Mouse (Mus musculus) midbrain, embryonic 12.5 days (tissue): ENCODE measurements around the gene Rps25. TPM values are rescaled to one million over a fixed set of nuclear protein-coding genes. Genes with fewer than 3 reads are reported as not detected.
"Not testable (repeated sequence)": the region's sequence is repeated elsewhere in the genome, so short reads cannot be mapped to it uniquely, and the experiment has no call there.

ENCODE experiments used
- ATAC-seq: fragments of 200-750 bp; cut with Nextera tagmentation; 2 replicates; pipeline ENCODE4 v1.8.0; 2017; ENCODE audit warnings: low read depth, moderate TSS enrichment, moderate library complexity; ENCODE audit not compliant: low FRiP score
- H3K27ac ChIP-seq: fragments of 300-500 bp; sonication (generic); replicated peaks from 2 replicates; pipeline ENCODE4 v1.5.1; 2016; ENCODE audit warnings: mild to moderate bottlenecking
- H3K27me3 ChIP-seq: fragments of 300-500 bp; sonication (generic); 2 replicates; pipeline ENCODE4 v1.6.1; 2016; ENCODE audit warnings: mild to moderate bottlenecking
- H3K36me3 ChIP-seq: fragments of 300-500 bp; sonication (generic); 2 replicates; pipeline ENCODE4 v1.6.1; 2016
- H3K4me1 ChIP-seq: fragments of 300-500 bp; sonication (generic); 2 replicates; pipeline ENCODE4 v1.6.1; 2016
- H3K4me2 ChIP-seq: fragments of 300-500 bp; sonication (generic); replicated peaks from 2 replicates; pipeline ENCODE4 v1.6.1; 2016; ENCODE audit warnings: mild to moderate bottlenecking, moderate library complexity
- H3K4me3 ChIP-seq: fragments of 300-500 bp; sonication (generic); 2 replicates; pipeline ENCODE4 v1.5.1; 2016; ENCODE audit warnings: mild to moderate bottlenecking
- H3K9ac ChIP-seq: fragments of 300-500 bp; sonication (generic); replicated peaks from 2 replicates; pipeline ENCODE4 v1.6.1; 2016; ENCODE audit warnings: mild to moderate bottlenecking, moderate library complexity
- H3K9me3 ChIP-seq: fragments of 300-500 bp; sonication (generic); 2 replicates; pipeline ENCODE4 v1.6.1; 2016; ENCODE audit warnings: mild to moderate bottlenecking
- WGBS: fragments of 180-500 bp; shearing (Covaris S2); methylation state at CpG from one replicate; pipeline ENCODE4 v1.1.7; 2016; 5-methylcytosine and 5-hydroxymethylcytosine counted together
- polyA plus RNA-seq: library from polyadenylated mRNA; unstranded; fragments of >200 nt; fragmentation: Nextera tagmentation; extraction: Ambion mirVana; gene quantifications from 2 replicates; pipeline ENCODE4 v1.2.1, GENCODE M21; 2016

Gene Rps25
- polyA plus RNA-seq, 1 experiment from 2014 or later = 1,381 TPM

DNA sequence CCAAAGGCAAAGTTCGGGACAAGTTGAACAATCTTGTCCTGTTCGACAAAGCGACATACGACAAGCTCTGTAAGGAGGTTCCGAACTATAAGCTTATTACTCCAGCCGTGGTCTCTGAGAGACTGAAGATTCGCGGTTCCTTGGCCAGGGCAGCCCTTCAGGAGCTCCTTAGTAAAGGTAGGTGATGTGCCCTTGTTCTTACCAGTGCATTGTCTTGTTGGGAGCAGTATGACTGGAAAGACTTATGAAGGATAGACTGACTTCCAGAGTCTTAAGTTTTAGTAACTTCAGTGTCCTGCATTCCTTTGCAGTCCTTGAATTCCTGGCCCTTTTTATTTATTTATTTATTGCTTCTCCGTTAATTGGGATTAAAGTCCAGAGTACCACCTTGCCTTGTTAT lies 1.8 kb downstream of the Rps25 start:
- Histone ChIP-seq H3K4me3 (peak overlapping the region; percentile 81), H3K4me2 (peak overlapping the region; percentile 80), H3K36me3 (peaks cover 68% of the 10 kb centered on the region), H3K9ac (peak overlapping the region; percentile 81), H3K4me1 (peaks cover 20% of the 10 kb centered on the region)
- 80% methylated on average over 9 of the region's 9 CpGs for WGBS
- H3K9me3 ChIP-seq, ATAC-seq, H3K27ac ChIP-seq, H3K27me3 ChIP-seq: not testable (repeated sequence)

GRCm38 (mm10) chr9:44410647-44411336 lies 3.9 kb downstream of the Rps25 start:
- H3K9ac ChIP-seq = no peak overlapping the region
- ATAC-seq = no peak
- peaks cover 63% of the 10 kb centered on the region for H3K36me3 ChIP-seq
- no peaks in the 10 kb centered on the region for H3K27me3 ChIP-seq
- 90% methylated on average over 2 of the region's 2 CpGs for WGBS
- no peak overlapping the region for H3K4me3 ChIP-seq
- H3K27ac ChIP-seq = no peak overlapping the region
- H3K9me3 ChIP-seq = no peaks in the 10 kb centered on the region
- no peak overlapping the region for H3K4me2 ChIP-seq
- H3K4me1 ChIP-seq = peaks cover 16% of the 10 kb centered on the region

DNA sequence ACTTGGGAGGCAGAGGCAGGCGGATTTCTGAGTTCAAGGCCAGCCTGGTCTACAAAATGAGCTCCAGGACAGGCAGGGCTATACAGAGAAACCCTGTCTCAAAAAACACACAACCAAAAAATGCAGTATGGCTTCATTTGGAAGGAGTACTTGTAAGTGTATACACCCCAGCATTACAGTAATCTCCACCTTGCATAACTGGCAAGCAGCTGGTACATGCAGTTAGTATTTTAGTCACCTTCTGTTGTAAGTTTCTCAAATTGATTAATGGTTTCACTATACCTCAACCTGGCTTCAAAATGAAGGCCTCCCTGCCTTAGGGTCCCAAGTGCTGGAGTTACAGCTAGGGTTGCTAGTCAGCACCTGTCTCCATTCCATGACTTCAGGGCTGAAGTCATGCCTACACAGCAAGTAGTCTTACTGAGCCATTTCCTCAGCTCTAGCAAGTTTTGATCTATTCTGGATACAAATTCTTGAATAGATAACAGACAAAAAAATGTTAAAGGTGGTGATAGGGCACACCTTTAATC lies 4.7 kb downstream of the Rps25 start:
- H3K4me1 ChIP-seq = peaks cover 10% of the 10 kb centered on the region
- no peak for ATAC-seq
- H3K9me3 ChIP-seq = no peaks in the 10 kb centered on the region
- no peak overlapping the region for H3K27ac ChIP-seq
- H3K9ac ChIP-seq = no peak overlapping the region
- no peaks in the 10 kb centered on the region for H3K27me3 ChIP-seq
- H3K4me3 ChIP-seq = no peak overlapping the region
- H3K36me3 ChIP-seq = peaks cover 68% of the 10 kb centered on the region
- 87% methylated on average over 1 of the region's 1 CpGs for WGBS
- no peak overlapping the region for H3K4me2 ChIP-seq

- H3K36me3 ChIP-seq = peaks cover 68% of the 10 kb centered on the region
- H3K4me2 ChIP-seq = no peak overlapping the region
- WGBS = 87% methylated on average over 4 of the region's 4 CpGs
- no peak for ATAC-seq
- H3K4me3 ChIP-seq = no peak overlapping the region
- H3K27ac ChIP-seq = no peak overlapping the region
- H3K9me3 ChIP-seq = no peaks in the 10 kb centered on the region
- no peaks in the 10 kb centered on the region for H3K27me3 ChIP-seq
- peaks cover 14% of the 10 kb centered on the region for H3K4me1 ChIP-seq
- no peak overlapping the region for H3K9ac ChIP-seq
These were observed 5.4 kb downstream of the Rps25 start for GRCm38 (mm10) chr9:44412306-44412705.

- WGBS = 81% methylated on average over 2 of the region's 2 CpGs
These were observed 5.8 kb downstream of the Rps25 start for GRCm38 (mm10) chr9:44412781-44413180.

DNA sequence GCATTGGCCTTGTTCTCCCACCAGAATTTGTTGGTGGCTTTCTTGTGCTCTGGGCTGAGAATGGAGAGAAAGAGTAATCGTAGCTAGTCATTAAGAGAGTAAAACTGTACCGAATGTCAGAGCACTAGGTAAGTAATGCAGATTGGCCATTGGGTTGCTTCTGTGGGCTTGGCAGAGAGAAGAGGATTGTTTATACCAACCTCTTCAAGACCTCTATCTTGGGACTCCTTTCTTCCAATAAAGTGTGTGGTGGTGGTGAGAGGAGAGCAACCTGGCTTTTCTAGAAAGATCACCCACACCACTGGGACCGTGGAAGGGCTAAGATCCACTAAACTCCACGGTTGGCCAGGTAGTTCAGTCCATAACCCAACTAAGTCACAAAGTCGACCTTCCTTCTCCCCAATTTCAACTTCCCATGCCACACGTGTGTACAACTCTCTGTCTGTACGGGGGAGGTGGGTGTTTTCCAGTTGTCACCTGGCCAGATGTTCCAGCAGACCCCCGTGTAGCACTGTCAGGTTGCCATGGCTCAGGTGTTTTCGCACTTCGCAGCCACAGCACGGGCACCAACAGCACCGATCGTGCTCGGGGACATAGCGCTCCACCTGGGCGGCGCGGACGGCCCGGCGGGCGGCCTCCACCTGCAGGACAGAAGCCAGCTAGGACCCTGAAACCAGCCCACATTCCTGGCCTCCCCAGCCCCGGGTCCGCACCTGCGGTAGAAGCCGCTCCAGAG lies 10.4 kb downstream of the Rps25 start:
- WGBS = 9% methylated on average over 26 of the region's 26 CpGs
- peak overlapping the region; percentile 84 for H3K4me3 ChIP-seq
- no peaks in the 10 kb centered on the region for H3K27me3 ChIP-seq
- peak overlapping the region; percentile 87 for H3K9ac ChIP-seq
- H3K4me2 ChIP-seq = peak overlapping the region; percentile 94
- no peaks in the 10 kb centered on the region for H3K9me3 ChIP-seq
- ATAC-seq = peak; percentile 75; the same call in 1 of the 2 replicates
- peak overlapping the region; percentile 80; the same call in 1 of the 2 replicates for H3K27ac ChIP-seq
- H3K4me1 ChIP-seq = peaks cover 8% of the 10 kb centered on the region
- peaks cover 33% of the 10 kb centered on the region for H3K36me3 ChIP-seq

More at GRCm38 (mm10) chr9:44412781-44413180, 5.8 kb downstream of the Rps25 start:
- no peaks in the 10 kb centered on the region for H3K9me3 ChIP-seq
- ATAC-seq = no peak
- H3K4me1 ChIP-seq = peaks cover 19% of the 10 kb centered on the region
- H3K27me3 ChIP-seq = no peaks in the 10 kb centered on the region
- no peak overlapping the region for H3K4me3 ChIP-seq
- H3K27ac ChIP-seq = no peak overlapping the region
- peaks cover 68% of the 10 kb centered on the region for H3K36me3 ChIP-seq
- no peak overlapping the region for H3K4me2 ChIP-seq
- no peak overlapping the region for H3K9ac ChIP-seq

DNA sequence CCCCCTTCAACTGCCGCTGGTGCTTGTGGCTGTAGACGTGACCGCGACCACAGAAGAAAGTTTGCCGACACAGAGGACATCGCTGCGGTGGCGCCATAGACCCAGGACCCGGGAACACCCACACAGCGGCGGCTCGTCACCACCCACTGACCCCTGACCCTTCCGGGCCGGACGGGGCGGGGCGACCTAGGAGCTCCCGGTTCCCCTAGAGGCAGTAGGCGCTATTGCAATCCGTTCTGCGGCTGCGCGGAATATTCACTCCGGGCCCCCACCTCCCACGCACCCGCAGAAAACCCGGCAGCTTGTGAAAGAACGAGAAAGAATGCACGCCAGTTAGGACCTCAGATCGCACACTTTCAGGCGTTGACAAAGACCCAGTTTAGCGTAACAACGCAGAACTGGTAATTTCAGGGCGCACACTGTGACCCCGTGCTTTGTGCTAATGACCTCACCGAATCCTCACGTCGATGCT lies 11.0 kb downstream of the Rps25 start:
- Histone ChIP-seq H3K4me3 (peak overlapping the region; percentile 84), H3K4me2 (peak overlapping the region; percentile 94), H3K4me1 (peaks cover 8% of the 10 kb centered on the region), H3K27ac (peak overlapping the region; percentile 80), H3K9me3 (no peaks in the 10 kb centered on the region), H3K27me3 (no peaks in the 10 kb centered on the region), H3K9ac (peak overlapping the region; percentile 87), H3K36me3 (peaks cover 28% of the 10 kb centered on the region)
- under 1% methylated on average over 38 of the region's 38 CpGs for WGBS
- ATAC-seq = peak; percentile 88

DNA sequence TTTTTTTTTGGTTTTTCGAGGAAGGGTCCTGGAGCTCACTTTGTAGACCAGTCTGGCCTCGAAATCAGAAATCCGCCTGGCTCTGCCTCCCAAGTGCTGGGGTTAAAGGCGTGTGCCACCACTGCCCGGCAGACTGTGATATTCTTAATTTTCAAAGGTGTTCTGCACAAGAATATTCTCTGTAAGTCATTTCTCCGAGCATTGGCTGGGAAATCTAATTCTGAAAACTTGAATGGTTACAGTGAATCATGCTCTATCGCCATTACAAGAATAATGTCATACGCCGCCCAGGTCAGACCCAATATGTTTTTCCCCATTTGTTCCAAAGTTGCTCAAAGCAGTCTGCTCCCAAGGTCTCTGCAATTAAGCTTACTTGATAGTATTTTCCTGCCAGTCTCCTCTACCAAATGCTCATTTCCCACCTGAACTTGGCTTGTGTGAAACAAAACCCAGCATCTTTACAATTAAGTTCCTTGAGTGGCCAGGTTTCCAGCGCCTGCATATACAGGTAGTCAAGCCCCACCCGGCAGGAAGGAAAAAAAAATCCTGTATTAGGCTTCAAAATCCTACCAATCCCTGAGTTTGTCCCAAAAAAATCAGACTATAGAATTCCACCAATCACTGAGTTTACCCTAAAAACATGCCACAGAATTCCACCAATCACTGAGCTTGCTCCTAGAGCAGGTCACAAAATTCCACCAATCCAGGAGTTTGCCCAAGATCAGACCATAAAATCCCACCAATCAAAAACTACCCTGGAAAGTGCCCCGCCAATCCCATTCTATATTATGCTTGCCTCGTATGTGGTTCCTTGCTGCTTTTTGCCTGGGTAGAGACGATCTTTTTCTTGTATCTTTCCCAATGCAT lies 11.8 kb downstream of the Rps25 start, which contains the start of gene Ccdc84:
Gene Ccdc84 (minus strand): TSS at position 51 of the 867 bp plus-strand sequence.
- Histone ChIP-seq H3K4me1 (peaks cover 8% of the 10 kb centered on the region), H3K4me2 (peak within 1 kb of the TSS; percentile 94), H3K27ac (peak within 1 kb of the TSS; percentile 80), H3K4me3 (peak within 1 kb of the TSS; percentile 84), H3K9me3 (no peaks in the 10 kb centered on the region), H3K27me3 (no peaks in the 10 kb centered on the region), H3K36me3 (0 out of 2 replicates have a peak, but pooled peaks cover 20% of the 10 kb centered on the region), H3K9ac (peak within 1 kb of the TSS; percentile 87)
- WGBS = 81% methylated on average over 14 of the region's 14 CpGs
- no peak for ATAC-seq

DNA sequence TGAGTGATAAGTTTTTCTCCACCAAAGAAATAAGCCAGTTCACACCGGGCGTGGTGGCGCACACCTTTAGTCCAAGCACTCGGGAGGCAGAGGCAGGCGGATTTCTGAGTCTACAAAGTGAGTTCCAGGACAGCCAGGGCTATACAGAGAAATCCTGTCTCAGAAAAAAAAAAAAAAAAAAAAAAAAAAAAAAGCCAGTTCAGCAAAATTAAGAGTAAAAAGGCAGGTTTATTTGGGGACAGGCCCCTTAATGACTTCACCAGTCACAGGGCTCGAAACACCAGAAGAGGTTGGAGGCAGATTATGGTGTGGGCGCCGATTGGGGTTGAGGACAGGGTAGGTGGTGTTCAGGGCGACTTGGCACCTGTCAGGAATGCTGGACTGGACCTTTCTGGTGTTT lies 12.8 kb downstream of the Rps25 start:
- H3K4me1 ChIP-seq, H3K27me3 ChIP-seq, H3K9ac ChIP-seq, H3K4me3 ChIP-seq, H3K9me3 ChIP-seq, H3K27ac ChIP-seq, H3K4me2 ChIP-seq, ATAC-seq: not testable (repeated sequence)
- 0 out of 2 replicates have a peak, but pooled peaks cover 10% of the 10 kb centered on the region for H3K36me3 ChIP-seq
- WGBS = 96% methylated on average over 9 of the region's 9 CpGs

DNA sequence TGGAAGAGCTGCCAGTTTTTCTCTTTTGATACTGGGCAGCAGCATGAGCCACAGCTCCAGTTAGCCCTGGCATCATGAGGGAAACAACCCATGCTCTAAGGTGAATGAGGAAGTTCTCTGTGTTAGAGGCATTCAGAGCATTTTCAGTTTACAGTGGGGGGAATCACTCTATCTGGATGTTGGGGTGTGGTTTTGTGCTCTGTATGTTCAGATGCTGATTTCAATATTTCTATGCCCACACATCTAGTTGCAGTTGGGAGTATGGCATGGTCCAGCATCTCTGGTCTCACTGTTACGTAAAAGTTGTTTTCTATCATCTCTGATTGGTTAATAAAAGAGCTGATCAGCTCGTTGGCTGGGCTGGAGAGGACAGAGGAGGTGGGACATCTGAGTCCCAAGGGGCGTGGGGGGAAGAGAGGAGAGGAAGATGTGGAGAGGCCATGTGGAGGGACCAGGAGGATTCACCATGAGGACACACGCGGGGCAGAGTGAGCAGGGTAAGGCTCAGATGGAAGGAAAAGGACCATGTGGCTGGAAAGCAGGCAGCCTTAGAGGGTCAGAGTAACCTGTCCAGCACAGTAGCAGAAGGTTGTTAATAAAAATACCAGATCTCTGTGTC lies 13.4 kb downstream of the Rps25 start:
- WGBS = 80% methylated on average over 5 of the region's 5 CpGs
- Histone ChIP-seq H3K9ac (no peak overlapping the region), H3K27ac (no peak overlapping the region), H3K4me1 (peaks cover 8% of the 10 kb centered on the region), H3K4me2 (no peak overlapping the region), H3K36me3 (0 out of 2 replicates have a peak, but pooled peaks cover 9% of the 10 kb centered on the region), H3K4me3 (no peak overlapping the region), H3K27me3 (no peaks in the 10 kb centered on the region), H3K9me3 (no peaks in the 10 kb centered on the region)
- no peak for ATAC-seq

DNA sequence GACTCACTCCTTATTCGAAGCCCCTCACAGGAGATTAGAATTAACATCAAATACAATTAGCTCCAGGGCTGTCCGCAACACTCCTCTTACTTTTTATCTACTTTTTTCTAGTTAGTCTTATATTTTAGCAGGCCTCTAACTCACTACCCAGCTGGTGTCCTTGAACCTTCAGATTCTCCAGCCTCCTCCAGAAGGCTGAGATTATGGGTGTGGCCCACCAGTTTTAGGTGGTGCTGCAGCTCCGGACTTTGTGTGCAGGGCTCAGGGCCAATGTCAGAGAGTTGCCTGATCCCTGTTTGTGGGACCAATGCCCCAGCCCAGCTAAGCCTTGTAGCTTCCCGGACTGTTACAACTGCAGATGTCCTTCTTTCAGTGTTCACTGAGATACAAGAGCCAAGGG lies 16.6 kb downstream of the Rps25 start:
- ATAC-seq = no peak
- no peaks in the 10 kb centered on the region for H3K9me3 ChIP-seq
- no peaks in the 10 kb centered on the region for H3K4me1 ChIP-seq
- 94% methylated on average over 4 of the region's 4 CpGs for WGBS
- H3K27ac ChIP-seq = no peak overlapping the region
- no peak overlapping the region for H3K9ac ChIP-seq
- no peak overlapping the region for H3K4me2 ChIP-seq
- no peaks in the 10 kb centered on the region for H3K27me3 ChIP-seq
- H3K36me3 ChIP-seq = no peaks in the 10 kb centered on the region
- H3K4me3 ChIP-seq = no peak overlapping the region
